Mouse (Mus musculus) cerebellum, postnatal 25 days (tissue): ENCODE results near the gene Macf1.
A peak's percentile ranks its signal among the peaks of the same experiment; 100 is the strongest.
"Not testable (repeated sequence)": the region's sequence is repeated elsewhere in the genome, so short reads cannot be mapped to it uniquely, and the experiment has no call there.

Experiments
- DNase-seq, 2 experiments: peaks; one replicate each; pipeline ENCODE4 v3.0.0; 2021; ENCODE audit warnings: mixed read lengths in 2 of 2

Gene Macf1

GRCm38 (mm10) chr4:123633874-123634273 lies 50.3 kb downstream of the Macf1 start:
- no peak for DNase-seq

- DNase-seq = peak; percentile 59 to 76
Observed at GRCm38 (mm10) chr4:123633370-123633769, 50.8 kb downstream of the Macf1 start.

GRCm38 (mm10) chr4:123632116-123632515 lies 52.0 kb downstream of the Macf1 start:
- not testable (repeated sequence) for DNase-seq

GRCm38 (mm10) chr4:123631654-123632053 lies 52.5 kb downstream of the Macf1 start:
- DNase-seq = no peak

- no peak for DNase-seq
Observed at GRCm38 (mm10) chr4:123627683-123628082, 56.5 kb downstream of the Macf1 start.

- DNase-seq = no peak
Observed at GRCm38 (mm10) chr4:123625332-123626072, 58.7 kb downstream of the Macf1 start.

GRCm38 (mm10) chr4:123624438-123624837 lies 59.7 kb downstream of the Macf1 start:
- no peak for DNase-seq

GRCm38 (mm10) chr4:123623742-123624151 lies 60.4 kb downstream of the Macf1 start:
- peak; percentile 83 to 88 for DNase-seq

- DNase-seq = no peak
Observed at GRCm38 (mm10) chr4:123621732-123622131, 62.4 kb downstream of the Macf1 start.

GRCm38 (mm10) chr4:123617727-123618389 lies 66.3 kb downstream of the Macf1 start:
- DNase-seq = no peak

- no peak for DNase-seq
Observed at GRCm38 (mm10) chr4:123616971-123617370, 67.2 kb downstream of the Macf1 start.

GRCm38 (mm10) chr4:123616501-123616900 lies 67.7 kb downstream of the Macf1 start:
- DNase-seq = no peak

GRCm38 (mm10) chr4:123613309-123613947 lies 70.7 kb downstream of the Macf1 start:
- DNase-seq = no peak

GRCm38 (mm10) chr4:123611940-123612339 lies 72.2 kb downstream of the Macf1 start:
- no peak for DNase-seq

- no peak for DNase-seq
Observed at GRCm38 (mm10) chr4:123611241-123611640, 72.9 kb downstream of the Macf1 start.

- peak in 1 of 2 experiments; percentile 30 for DNase-seq
Observed at GRCm38 (mm10) chr4:123607174-123607573, 77.0 kb downstream of the Macf1 start.

- DNase-seq = no peak
Observed at GRCm38 (mm10) chr4:123605948-123606347, 78.2 kb downstream of the Macf1 start.

GRCm38 (mm10) chr4:123605309-123605708 lies 78.9 kb downstream of the Macf1 start:
- no peak for DNase-seq

GRCm38 (mm10) chr4:123602700-123603261 lies 81.4 kb downstream of the Macf1 start:
- DNase-seq = no peak

- no peak for DNase-seq
Observed at GRCm38 (mm10) chr4:123601036-123601435, 83.1 kb downstream of the Macf1 start.

- DNase-seq = no peak
Observed at GRCm38 (mm10) chr4:123598519-123599228, 85.5 kb downstream of the Macf1 start.

GRCm38 (mm10) chr4:123594381-123594806 lies 89.8 kb downstream of the Macf1 start:
- no peak for DNase-seq

GRCm38 (mm10) chr4:123593664-123594063 lies 90.5 kb downstream of the Macf1 start:
- DNase-seq = no peak
